Mouse (Mus musculus): ENCODE measurements at regions not wholly inside any gene's neighbourhood (a gene's known extent, or its start where the extent isn't known, plus 50 kb on each side); places are given as distances from the start of the nearest gene placed in this dataset.

GRCm38 (mm10) chr13:43976676-43977075 lies 192.1 kb downstream of the Cd83 start:
- 60% methylated on average over 7 of the region's 7 CpGs for WGBS
- no peaks in the 10 kb centered on the region for H3K4me1 ChIP-seq
- no peak overlapping the region for H3K4me2 ChIP-seq (replicated peaks)
- no peak overlapping the region for H3K4me3 ChIP-seq
- no peak overlapping the region for H3K9ac ChIP-seq
- no peaks in the 10 kb centered on the region for H3K36me3 ChIP-seq
- H3K27me3 ChIP-seq, result no peaks in the 10 kb centered on the region
- no peaks in the 10 kb centered on the region for H3K9me3 ChIP-seq
- ATAC-seq (ENCODE audit: insufficient number of reproducible peaks, insufficient read depth, low FRiP score, low TSS enrichment), result no peak
- H3K27ac ChIP-seq, result no peak overlapping the region

DNA sequence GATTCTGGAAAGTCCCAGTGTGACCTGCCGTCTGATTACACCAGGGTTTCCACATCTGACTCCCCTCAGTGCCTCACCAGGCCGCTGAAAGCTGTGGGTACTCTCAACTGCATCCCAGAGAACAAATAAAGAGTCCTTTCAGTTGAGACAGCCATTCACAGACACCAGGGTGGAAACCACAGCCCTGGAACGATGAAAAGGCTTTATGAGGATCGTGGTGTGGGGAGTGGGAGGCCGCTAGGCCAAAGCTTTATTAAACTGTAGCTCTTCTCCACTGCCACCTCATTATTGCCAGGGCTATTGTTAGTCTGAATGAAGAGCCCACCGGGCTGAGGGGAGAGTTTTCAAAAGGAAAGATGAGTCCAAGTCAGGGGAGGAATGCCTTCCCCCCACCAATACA lies 202.8 kb downstream of the Cd83 start:
- Histone ChIP-seq H3K4me1 (peaks cover 3% of the 10 kb centered on the region; the same call in 1 of the 2 replicates), H3K4me3 (no peak overlapping the region), H3K4me2 (replicated peaks) (no peak overlapping the region), H3K27ac (no peak overlapping the region), H3K36me3 (no peaks in the 10 kb centered on the region), H3K9me3 (no peaks in the 10 kb centered on the region), H3K27me3 (no peaks in the 10 kb centered on the region), H3K9ac (no peak overlapping the region)
- WGBS, result 47% methylated on average over 6 of the region's 6 CpGs
- no peak for ATAC-seq (ENCODE audit: insufficient number of reproducible peaks, insufficient read depth, low FRiP score, low TSS enrichment)

DNA sequence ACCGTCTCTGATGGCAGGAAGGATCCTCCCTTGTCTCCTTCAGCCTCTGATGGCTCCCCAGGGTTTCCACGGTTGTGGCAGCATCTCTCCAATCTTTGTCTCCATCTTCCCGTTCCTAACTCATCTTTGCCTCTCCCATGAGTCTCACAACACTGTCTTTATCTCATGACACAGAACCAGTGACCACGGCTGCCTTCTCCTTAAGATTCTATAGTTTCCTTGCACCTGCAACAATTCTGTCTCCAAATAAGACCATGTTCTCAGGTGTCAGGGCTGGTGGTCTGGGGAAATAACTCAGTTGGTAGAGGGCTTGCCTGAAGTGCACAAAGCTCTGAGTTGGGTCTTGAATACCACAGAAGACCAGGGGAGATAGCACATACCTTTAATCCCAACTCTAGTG lies 203.8 kb downstream of the Cd83 start:
- no peak overlapping the region for H3K27ac ChIP-seq

GRCm38 (mm10) chr13:43990281-43991101 lies 205.9 kb downstream of the Cd83 start:
- H3K4me3 ChIP-seq, result no peak overlapping the region
- no peaks in the 10 kb centered on the region for H3K36me3 ChIP-seq
- 0 out of 2 replicates have a peak, but pooled peaks cover 3% of the 10 kb centered on the region for H3K4me1 ChIP-seq
- ATAC-seq (ENCODE audit: insufficient number of reproducible peaks, insufficient read depth, low FRiP score, low TSS enrichment), result no peak
- H3K27ac ChIP-seq, result no peak overlapping the region
- H3K4me2 ChIP-seq (replicated peaks), result no peak overlapping the region
- no peaks in the 10 kb centered on the region for H3K27me3 ChIP-seq
- no peaks in the 10 kb centered on the region for H3K9me3 ChIP-seq
- H3K9ac ChIP-seq, result no peak overlapping the region
- WGBS, result 49% methylated on average over 16 of the region's 16 CpGs

More for the DNA sequence above, 203.8 kb downstream of the Cd83 start:
- no peak for ATAC-seq (ENCODE audit: insufficient number of reproducible peaks, insufficient read depth, low FRiP score, low TSS enrichment)
- H3K9me3 ChIP-seq, result no peaks in the 10 kb centered on the region
- H3K4me1 ChIP-seq, result peaks cover 3% of the 10 kb centered on the region; the same call in 1 of the 2 replicates
- H3K9ac ChIP-seq, result no peak overlapping the region
- WGBS, result 85% methylated on average over 4 of the region's 4 CpGs
- no peaks in the 10 kb centered on the region for H3K36me3 ChIP-seq
- no peak overlapping the region for H3K4me3 ChIP-seq
- no peak overlapping the region for H3K4me2 ChIP-seq (replicated peaks)
- H3K27me3 ChIP-seq, result no peaks in the 10 kb centered on the region

GRCm38 (mm10) chr13:43991774-43992173 lies 207.2 kb downstream of the Cd83 start:
- no peak for ATAC-seq (ENCODE audit: insufficient number of reproducible peaks, insufficient read depth, low FRiP score, low TSS enrichment)
- no peaks in the 10 kb centered on the region for H3K9me3 ChIP-seq
- H3K27me3 ChIP-seq, result no peaks in the 10 kb centered on the region
- H3K4me2 ChIP-seq (replicated peaks), result no peak overlapping the region
- WGBS, result 64% methylated on average over 5 of the region's 5 CpGs
- no peak overlapping the region for H3K4me3 ChIP-seq
- H3K27ac ChIP-seq, result no peak overlapping the region
- 0 out of 2 replicates have a peak, but pooled peaks cover 3% of the 10 kb centered on the region for H3K4me1 ChIP-seq
- H3K36me3 ChIP-seq, result no peaks in the 10 kb centered on the region
- no peak overlapping the region for H3K9ac ChIP-seq

DNA sequence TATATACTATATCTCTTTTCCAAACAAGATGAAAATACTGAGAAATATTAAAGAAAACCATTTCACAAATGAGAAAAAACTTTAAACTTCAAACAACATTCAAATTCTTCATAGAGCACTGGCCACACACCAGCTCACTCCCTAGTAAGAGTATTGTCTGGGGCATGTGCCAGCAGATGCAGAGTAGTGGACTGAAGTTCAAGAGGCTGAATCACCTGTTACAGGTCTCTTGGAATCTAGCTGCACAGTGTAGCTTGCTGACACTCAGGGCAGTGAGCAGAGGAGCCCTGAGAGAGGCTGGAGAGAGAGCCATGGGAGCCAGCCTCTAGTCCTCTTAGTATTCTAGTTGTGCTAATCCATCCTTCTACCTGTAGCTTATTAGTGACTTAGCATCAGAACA lies 208.4 kb downstream of the Cd83 start:
- ATAC-seq (ENCODE audit: insufficient number of reproducible peaks, insufficient read depth, low FRiP score, low TSS enrichment), result no peak
- Histone ChIP-seq H3K4me1 (0 out of 2 replicates have a peak, but pooled peaks cover 3% of the 10 kb centered on the region), H3K27ac (no peak overlapping the region), H3K4me2 (replicated peaks) (no peak overlapping the region), H3K9me3 (no peaks in the 10 kb centered on the region), H3K36me3 (no peaks in the 10 kb centered on the region), H3K4me3 (no peak overlapping the region), H3K9ac (no peak overlapping the region), H3K27me3 (no peaks in the 10 kb centered on the region)

GRCm38 (mm10) chr13:43994361-43994760 lies 209.8 kb downstream of the Cd83 start:
- H3K27me3 ChIP-seq, result no peaks in the 10 kb centered on the region
- H3K36me3 ChIP-seq, result no peaks in the 10 kb centered on the region
- no peak overlapping the region for H3K9ac ChIP-seq
- H3K4me3 ChIP-seq, result no peak overlapping the region
- 81% methylated on average over 4 of the region's 4 CpGs for WGBS
- H3K27ac ChIP-seq, result no peak overlapping the region
- no peak overlapping the region for H3K4me2 ChIP-seq (replicated peaks)
- 0 out of 2 replicates have a peak, but pooled peaks cover 3% of the 10 kb centered on the region for H3K4me1 ChIP-seq
- no peaks in the 10 kb centered on the region for H3K9me3 ChIP-seq
- no peak for ATAC-seq (ENCODE audit: insufficient number of reproducible peaks, insufficient read depth, low FRiP score, low TSS enrichment)

DNA sequence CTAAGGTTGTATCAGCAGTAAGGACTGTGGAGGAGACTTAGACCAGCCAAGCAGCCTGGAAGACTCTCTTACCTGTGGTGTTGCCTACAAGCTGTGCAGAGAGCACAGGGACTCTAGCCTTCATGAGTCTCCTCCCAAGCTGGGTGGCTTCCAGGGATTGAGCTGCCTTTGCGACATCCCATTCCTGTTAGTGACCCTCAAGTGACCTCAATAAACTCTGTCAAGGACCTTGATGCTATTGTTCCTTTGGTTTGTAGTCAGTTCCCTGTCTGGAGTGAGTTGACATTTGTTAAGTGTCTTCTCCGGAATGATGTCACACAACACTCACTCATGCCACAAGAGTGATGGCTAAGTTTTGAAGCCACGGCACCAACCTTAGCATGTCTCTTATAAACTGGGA lies 211.0 kb downstream of the Cd83 start:
- H3K4me3 ChIP-seq, result no peak overlapping the region
- WGBS, result 77% methylated on average over 3 of the region's 3 CpGs
- H3K9me3 ChIP-seq, result no peaks in the 10 kb centered on the region
- no peaks in the 10 kb centered on the region for H3K36me3 ChIP-seq
- 0 out of 2 replicates have a peak, but pooled peaks cover 3% of the 10 kb centered on the region for H3K4me1 ChIP-seq
- H3K9ac ChIP-seq, result no peak overlapping the region
- no peak for ATAC-seq (ENCODE audit: insufficient number of reproducible peaks, insufficient read depth, low FRiP score, low TSS enrichment)
- no peak overlapping the region for H3K4me2 ChIP-seq (replicated peaks)
- no peak overlapping the region for H3K27ac ChIP-seq
- H3K27me3 ChIP-seq, result no peaks in the 10 kb centered on the region

DNA sequence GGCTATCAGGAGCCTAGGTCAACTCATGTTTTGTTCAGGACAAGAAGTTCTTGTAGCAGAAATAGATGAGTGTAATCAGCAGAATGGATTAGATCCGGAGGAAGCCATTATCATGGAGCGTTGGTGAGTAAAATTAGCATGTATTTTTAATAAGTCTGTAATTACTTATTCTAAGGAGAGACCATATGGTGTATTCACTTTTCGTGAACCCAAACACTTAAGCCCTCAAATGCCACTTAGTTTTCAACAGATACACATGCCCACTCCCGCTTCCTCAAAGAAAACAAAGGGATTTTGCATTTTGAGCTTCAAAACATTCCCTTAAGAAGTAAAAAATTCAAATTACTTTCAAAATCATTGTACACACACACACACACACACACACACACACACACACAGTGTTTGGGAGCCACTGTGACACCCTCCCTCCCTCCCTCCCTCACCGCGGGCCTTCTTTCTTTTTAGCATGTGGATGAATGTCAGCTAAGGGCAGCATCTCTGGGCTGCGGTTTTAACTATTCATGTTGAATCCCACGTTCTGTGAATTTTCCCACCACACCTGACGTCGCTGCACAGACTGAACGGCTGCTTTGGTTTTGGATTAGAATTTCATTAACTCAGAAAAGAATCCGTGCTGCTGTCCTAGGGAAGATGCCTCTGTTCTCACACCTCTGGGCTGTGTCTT lies 217.4 kb downstream of the Cd83 start:
- no peak overlapping the region for H3K4me2 ChIP-seq (replicated peaks)
- H3K27me3 ChIP-seq, result no peaks in the 10 kb centered on the region
- no peak overlapping the region for H3K9ac ChIP-seq
- no peak for ATAC-seq (ENCODE audit: insufficient number of reproducible peaks, insufficient read depth, low FRiP score, low TSS enrichment)
- H3K36me3 ChIP-seq, result no peaks in the 10 kb centered on the region
- H3K4me1 ChIP-seq, result no peaks in the 10 kb centered on the region
- H3K27ac ChIP-seq, result no peak overlapping the region
- 82% methylated on average over 12 of the region's 12 CpGs for WGBS
- H3K4me3 ChIP-seq, result no peak overlapping the region
- H3K9me3 ChIP-seq, result 0 out of 2 replicates have a peak, but pooled peaks cover 6% of the 10 kb centered on the region

GRCm38 (mm10) chr13:44012868-44013267 lies 228.3 kb downstream of the Cd83 start:
- Histone ChIP-seq H3K4me3 (no peak overlapping the region), H3K4me1 (no peaks in the 10 kb centered on the region), H3K4me2 (replicated peaks) (no peak overlapping the region), H3K27me3 (no peaks in the 10 kb centered on the region), H3K9me3 (no peaks in the 10 kb centered on the region), H3K9ac (no peak overlapping the region), H3K27ac (no peak overlapping the region), H3K36me3 (no peaks in the 10 kb centered on the region)
- WGBS, result 86% methylated on average over 2 of the region's 2 CpGs
- ATAC-seq (ENCODE audit: insufficient number of reproducible peaks, insufficient read depth, low FRiP score, low TSS enrichment), result no peak

DNA sequence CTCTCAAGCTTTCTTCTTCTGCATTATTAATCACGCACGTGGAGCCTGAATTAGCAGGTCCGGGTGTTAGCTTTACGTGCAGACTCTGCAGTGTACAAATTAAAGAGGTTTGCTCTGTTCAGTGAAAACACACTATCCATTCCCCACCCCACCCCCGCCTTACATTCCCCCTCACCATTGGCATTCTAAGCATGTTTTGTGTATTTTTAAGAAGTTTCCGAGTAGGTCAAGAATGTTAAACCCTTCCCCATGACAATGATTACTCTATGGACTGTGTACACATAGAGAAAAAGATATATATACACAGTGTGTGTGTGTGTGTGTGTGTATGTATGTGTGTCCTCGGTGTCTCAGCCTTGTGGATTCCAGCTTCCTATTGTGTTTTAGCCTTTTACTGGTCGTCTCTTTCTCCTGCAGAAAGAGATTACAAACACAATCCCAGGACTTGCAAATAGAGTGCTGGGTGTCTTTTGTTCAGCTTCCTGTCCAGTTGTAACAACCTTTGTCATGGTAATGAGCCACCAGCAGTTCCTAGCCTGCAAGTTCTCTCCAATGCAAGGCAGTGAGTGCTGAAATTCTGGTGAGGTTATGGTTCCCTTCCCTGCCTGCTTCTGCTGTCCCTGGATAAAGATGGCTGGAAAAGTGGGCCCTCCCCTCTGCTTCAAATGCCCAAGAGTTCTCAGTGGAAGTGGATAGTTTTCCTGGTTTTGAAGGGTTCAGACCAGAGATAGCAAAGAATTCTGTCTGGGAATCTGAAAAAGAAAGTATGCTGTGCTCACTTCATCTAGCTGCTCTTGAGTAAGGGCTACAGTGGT lies 234.1 kb downstream of the Cd83 start:
- H3K27ac ChIP-seq, result no peak overlapping the region
- no peak overlapping the region for H3K9ac ChIP-seq
- H3K27me3 ChIP-seq, result no peaks in the 10 kb centered on the region
- ATAC-seq (ENCODE audit: insufficient number of reproducible peaks, insufficient read depth, low FRiP score, low TSS enrichment), result no peak
- no peaks in the 10 kb centered on the region for H3K9me3 ChIP-seq
- no peak overlapping the region for H3K4me3 ChIP-seq
- 14% methylated on average over 8 of the region's 8 CpGs for WGBS
- no peak overlapping the region for H3K4me2 ChIP-seq (replicated peaks)
- H3K4me1 ChIP-seq, result peaks cover 24% of the 10 kb centered on the region
- H3K36me3 ChIP-seq, result no peaks in the 10 kb centered on the region

- ATAC-seq (ENCODE audit: insufficient number of reproducible peaks, insufficient read depth, low FRiP score, low TSS enrichment), result no peak
- Histone ChIP-seq H3K27ac (no peak overlapping the region), H3K9ac (no peak overlapping the region)
Observed at GRCm38 (mm10) chr13:44019304-44019583, 234.7 kb downstream of the Cd83 start.

More at GRCm38 (mm10) chr13:44019304-44019583, 234.7 kb downstream of the Cd83 start:
- Histone ChIP-seq H3K4me1 (peaks cover 24% of the 10 kb centered on the region), H3K9me3 (no peaks in the 10 kb centered on the region), H3K27me3 (no peaks in the 10 kb centered on the region), H3K36me3 (no peaks in the 10 kb centered on the region), H3K4me3 (no peak overlapping the region), H3K4me2 (replicated peaks) (no peak overlapping the region)

Data from embryonic facial prominence, embryonic 12.5 days (tissue).